Mouse (Mus musculus) kidney, adult 2 months (tissue): ENCODE measurements around the gene Sar1b. TPM values are rescaled to one million over a fixed set of nuclear protein-coding genes. Genes with fewer than 3 reads are reported as not detected.

Experiments used
- DNase-seq: peaks from one replicate; pipeline ENCODE4 v3.0.0; 2021
- H3K27ac ChIP-seq: fragments of 200-500 bp; 2 replicates; pipeline ENCODE4 v1.5.1; 2012; ENCODE audit warnings: low read depth, low read length, control low read depth, inconsistent platforms; ENCODE audit not compliant: insufficient read depth
- H3K27me3 ChIP-seq: fragments of 200-500 bp; replicated peaks from 2 replicates; pipeline ENCODE4 v1.6.1; 2012; ENCODE audit warnings: mild to moderate bottlenecking, moderate library complexity, low read length, inconsistent platforms; ENCODE audit not compliant: control insufficient read depth, insufficient read depth
- H3K36me3 ChIP-seq: fragments of 200-500 bp; 2 replicates; pipeline ENCODE4 v1.6.1; 2012; ENCODE audit warnings: mild to moderate bottlenecking, moderate library complexity, low read length, inconsistent platforms; ENCODE audit not compliant: control insufficient read depth, insufficient read depth
- H3K4me1 ChIP-seq: fragments of 200-500 bp; 2 replicates; pipeline ENCODE4 v1.6.1; 2011; ENCODE audit warnings: low read length; ENCODE audit not compliant: control insufficient read depth, insufficient read depth
- H3K4me3 ChIP-seq: fragments of 200-500 bp; 2 replicates; pipeline ENCODE4 v1.5.1; 2011; ENCODE audit warnings: mild to moderate bottlenecking, low read depth, low read length, control low read depth; ENCODE audit not compliant: insufficient read depth
- CTCF ChIP-seq: fragments of 200-500 bp; conservative IDR thresholded peaks from 2 replicates; pipeline ENCODE4 v1.5.1; 2011; ENCODE audit warnings: low read depth, mild to moderate bottlenecking, control low read depth, low read length, moderate library complexity, mixed read lengths; ENCODE audit not compliant: insufficient read depth, insufficient read length
- POLR2A ChIP-seq: fragments of 200-500 bp; IDR thresholded peaks from one replicate; pipeline ENCODE4 v1.6.1; 2011; ENCODE audit warnings: low read depth, low read length, control low read depth
- WGBS: fragments of 180-500 bp; shearing (Covaris S2); methylation state at CpG from one replicate; pipeline ENCODE4 v1.1.7; 2018; 5-methylcytosine and 5-hydroxymethylcytosine counted together
- polyA plus RNA-seq: library from polyadenylated mRNA; depleted of rRNA; stranded (reverse); fragments of >200 nt; gene quantifications from 2 replicates; pipeline ENCODE4 v1.2.3, GENCODE M21; 2012

Gene Sar1b
- polyA plus RNA-seq, 1 experiment: 62.2 TPM

DNA sequence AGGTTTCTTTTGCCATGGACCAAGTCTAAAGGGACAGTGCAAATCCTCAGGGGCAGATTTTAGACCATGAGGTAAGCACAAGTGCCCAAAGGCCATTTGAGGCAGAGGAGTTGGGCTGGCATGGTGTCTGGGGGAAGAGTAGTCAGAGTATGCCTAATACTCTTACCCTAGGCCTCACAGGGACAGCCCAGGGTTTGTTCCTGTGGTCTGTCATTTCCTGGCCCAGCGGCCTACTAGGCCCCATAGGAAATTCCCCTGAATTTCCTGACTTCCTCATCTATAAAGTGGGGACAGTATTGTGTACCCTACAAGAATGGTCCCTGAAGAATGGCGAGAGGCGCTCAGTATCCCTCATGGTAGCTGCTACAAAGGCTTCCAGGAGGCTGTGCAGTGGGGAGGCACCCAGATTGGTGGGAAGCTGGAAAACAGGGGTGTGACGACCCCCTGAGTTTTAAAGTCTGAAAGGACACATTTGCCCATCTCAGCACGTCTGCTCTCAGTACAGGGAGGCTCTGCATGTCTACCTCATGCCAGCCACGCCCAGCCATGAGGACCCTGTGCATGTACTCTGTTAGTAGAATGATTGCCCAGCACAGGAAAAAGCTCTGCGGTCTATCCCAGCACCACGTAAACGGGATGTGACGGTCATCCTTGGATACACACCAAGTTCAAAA is 70.0 kb downstream of the Sar1b start:
- H3K4me3 ChIP-seq: no peak overlapping the region

DNA sequence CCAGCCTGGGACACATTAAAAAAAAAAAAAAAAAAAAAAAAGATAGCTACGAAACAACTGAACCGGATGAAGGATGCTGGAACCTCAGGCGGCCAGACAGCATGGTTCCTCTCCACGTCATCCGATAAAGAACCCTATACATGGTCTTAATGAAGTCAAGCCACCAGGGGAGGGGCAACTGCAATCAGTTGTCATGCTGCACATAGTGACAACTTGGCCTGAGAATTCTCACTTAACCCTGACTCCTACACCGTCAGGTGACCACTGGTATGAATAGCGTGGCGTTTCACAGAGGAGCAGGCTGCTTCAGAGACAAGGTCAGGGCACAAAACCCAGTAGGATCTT is 70.6 kb downstream of the Sar1b start:
- Histone ChIP-seq H3K36me3 (peaks cover 3% of the 10 kb centered on the region; the same call in 1 of the 2 replicates), H3K27ac (no peak overlapping the region), H3K4me1 (peaks cover 12% of the 10 kb centered on the region; the same call in 1 of the 2 replicates), H3K27me3 (no peaks in the 10 kb centered on the region), H3K4me3 (no peak overlapping the region)
- WGBS: 95% methylated on average over 8 of the region's 8 CpGs
- DNase-seq: no peak
- no peak for TF ChIP-seq POLR2A
- no peak for TF ChIP-seq CTCF

More for the DNA sequence above, 70.0 kb downstream of the Sar1b start:
- H3K27me3 ChIP-seq: no peaks in the 10 kb centered on the region
- no peak for TF ChIP-seq POLR2A
- no peak for TF ChIP-seq CTCF
- H3K4me1 ChIP-seq: peaks cover 12% of the 10 kb centered on the region; the same call in 1 of the 2 replicates
- H3K27ac ChIP-seq: peak overlapping the region; percentile 0; the same call in 1 of the 2 replicates
- no peak for DNase-seq
- WGBS: 83% methylated on average over 10 of the region's 10 CpGs
- H3K36me3 ChIP-seq: peaks cover 3% of the 10 kb centered on the region; the same call in 1 of the 2 replicates

DNA sequence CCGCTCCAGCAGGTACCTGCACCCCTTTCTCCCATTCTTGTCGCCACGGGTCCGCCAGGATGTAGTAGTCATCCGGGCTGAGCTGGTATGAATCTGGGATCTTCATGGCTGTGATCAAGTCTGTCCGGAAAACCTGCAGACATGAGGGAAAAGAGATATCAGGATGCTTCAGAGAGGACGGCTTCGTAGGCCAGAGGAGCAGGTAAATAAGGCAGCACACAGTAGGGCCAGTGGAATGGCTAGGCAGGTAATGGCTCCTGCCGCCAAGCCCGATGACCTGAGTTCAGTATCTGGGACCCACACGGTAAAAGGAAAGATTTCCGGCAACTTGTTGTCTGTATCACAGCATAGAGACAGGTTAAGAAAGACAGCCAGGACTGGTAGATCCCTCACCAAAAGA is 72.1 kb downstream of the Sar1b start:
- Histone ChIP-seq H3K4me1 (peaks cover 12% of the 10 kb centered on the region; the same call in 1 of the 2 replicates), H3K27me3 (no peaks in the 10 kb centered on the region), H3K4me3 (no peak overlapping the region), H3K27ac (no peak overlapping the region), H3K36me3 (peaks cover 3% of the 10 kb centered on the region; the same call in 1 of the 2 replicates)
- 97% methylated on average over 12 of the region's 12 CpGs for WGBS
- no peak for DNase-seq
- TF ChIP-seq CTCF: no peak
- TF ChIP-seq POLR2A: no peak

DNA sequence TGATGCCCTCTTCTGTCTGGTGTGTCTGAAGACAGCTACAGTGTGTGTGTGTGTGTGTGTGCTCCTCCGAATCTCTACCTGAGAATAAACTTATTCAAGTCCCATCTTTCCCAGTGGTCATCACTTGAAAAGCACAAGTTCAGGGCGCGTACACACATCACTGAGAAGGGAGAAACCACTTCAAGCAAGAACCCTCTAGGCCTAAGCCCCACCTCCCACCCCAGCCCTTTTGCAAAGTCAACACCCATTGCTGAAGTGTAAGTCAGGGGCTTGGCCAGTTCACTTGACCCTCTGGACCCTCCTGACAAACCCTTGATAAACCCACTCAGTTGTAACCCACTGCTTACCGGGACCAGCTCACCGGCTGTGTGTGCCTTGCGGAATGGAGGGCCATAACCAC is 73.0 kb downstream of the Sar1b start:
- TF ChIP-seq CTCF (no peak), POLR2A (no peak)
- no peaks in the 10 kb centered on the region for H3K36me3 ChIP-seq
- no peak overlapping the region for H3K4me3 ChIP-seq
- H3K4me1 ChIP-seq: peaks cover 12% of the 10 kb centered on the region; the same call in 1 of the 2 replicates
- H3K27ac ChIP-seq: no peak overlapping the region
- 97% methylated on average over 6 of the region's 6 CpGs for WGBS
- H3K27me3 ChIP-seq: no peaks in the 10 kb centered on the region
- no peak for DNase-seq

DNA sequence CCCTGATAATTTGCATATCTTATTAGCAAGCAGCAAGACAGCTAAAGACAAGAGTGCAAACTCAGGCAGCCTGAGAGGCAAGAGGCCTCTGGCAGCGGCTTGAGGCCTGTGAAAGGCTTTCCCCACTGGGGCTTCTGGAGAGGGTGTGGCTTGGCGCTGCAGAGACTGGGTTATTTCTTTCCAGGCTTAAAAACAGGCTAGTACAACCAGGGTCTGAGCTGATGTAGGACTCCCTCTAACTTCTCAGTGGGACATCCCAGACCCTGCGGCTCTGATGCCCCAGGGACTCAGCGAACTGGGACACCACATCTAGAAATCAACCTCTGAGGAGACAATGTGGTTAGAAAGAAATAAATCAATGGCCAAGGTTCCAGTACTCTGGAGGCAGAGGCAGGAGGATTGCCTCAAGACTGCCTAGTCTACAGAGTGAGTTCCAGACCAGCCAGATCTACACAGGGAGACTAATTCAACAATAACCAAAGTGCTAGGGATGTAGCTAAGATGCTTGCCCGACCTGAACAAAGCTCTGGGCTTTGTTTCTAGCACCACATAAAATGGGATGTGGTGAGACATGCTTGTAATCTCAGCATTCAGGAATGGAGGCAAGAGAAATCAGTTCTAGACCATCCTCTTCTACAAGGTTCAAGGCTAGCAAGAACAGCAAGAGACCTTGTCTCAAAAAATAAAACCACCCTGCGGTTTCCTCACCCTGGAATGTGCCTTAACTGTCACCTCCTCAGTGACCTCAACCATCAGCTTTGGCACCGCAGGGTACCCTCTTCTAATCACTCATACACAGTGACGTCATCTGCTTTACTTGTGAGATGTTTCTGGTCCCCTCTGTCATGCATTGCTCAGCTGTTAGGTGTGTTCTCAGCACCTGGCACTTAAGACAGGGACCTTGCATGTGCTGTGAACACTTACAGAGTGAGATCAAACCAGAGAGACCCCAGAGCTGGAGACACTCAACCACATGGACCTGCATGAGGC is 74.0 kb downstream of the Sar1b start:
- Histone ChIP-seq H3K4me3 (no peak overlapping the region), H3K27me3 (no peaks in the 10 kb centered on the region), H3K27ac (no peak overlapping the region), H3K36me3 (no peaks in the 10 kb centered on the region), H3K4me1 (peaks cover 9% of the 10 kb centered on the region; the same call in 1 of the 2 replicates)
- DNase-seq: no peak
- WGBS: 85% methylated on average over 8 of the region's 8 CpGs
- no peak for TF ChIP-seq CTCF
- TF ChIP-seq POLR2A: no peak

DNA sequence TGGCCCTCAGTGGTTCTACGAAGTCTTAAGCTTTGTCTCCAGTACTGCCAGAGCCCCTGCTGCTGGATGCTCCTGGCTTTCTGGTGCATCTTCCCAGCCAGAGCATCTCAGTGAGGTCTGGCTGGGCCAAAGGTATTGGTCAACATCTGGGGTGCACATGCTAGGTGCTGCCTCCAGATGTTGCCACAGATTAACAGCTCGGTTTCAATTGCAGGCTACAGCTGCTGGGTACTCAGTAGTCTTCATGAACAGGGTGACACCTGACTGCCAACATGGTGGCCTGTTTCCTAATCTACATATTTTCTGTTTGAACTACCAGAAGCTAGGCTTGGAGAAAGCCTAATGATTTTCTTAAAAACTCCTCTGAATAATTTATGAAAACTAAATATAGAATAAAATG is 75.6 kb downstream of the Sar1b start:
- 91% methylated on average over 2 of the region's 2 CpGs for WGBS

DNA sequence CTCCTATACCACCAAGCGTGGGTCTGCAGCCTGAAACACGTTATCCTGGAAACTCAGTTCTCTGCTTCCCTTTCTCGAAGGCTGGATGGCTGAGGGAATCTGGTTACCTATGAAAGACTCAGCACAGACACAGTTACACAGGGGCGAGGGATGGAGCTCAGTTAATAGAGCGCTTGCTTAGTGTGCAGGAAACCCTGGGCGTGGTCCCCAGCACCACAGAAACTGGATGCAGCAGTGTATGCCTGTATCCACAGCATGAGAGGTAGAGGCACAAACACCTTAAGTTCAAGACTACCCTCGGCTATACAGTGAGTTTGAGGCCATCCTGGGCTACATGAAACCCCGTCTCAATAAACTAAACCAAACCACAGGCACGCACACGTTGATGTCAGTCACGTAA is 76.5 kb downstream of the Sar1b start:
- Histone ChIP-seq H3K27me3 (no peaks in the 10 kb centered on the region), H3K36me3 (no peaks in the 10 kb centered on the region), H3K4me1 (no peaks in the 10 kb centered on the region), H3K27ac (no peak overlapping the region), H3K4me3 (no peak overlapping the region)
- TF ChIP-seq CTCF (no peak), POLR2A (no peak)
- no peak for DNase-seq
- WGBS: 91% methylated on average over 11 of the region's 11 CpGs

More for the DNA sequence above, 75.6 kb downstream of the Sar1b start:
- no peak overlapping the region for H3K27ac ChIP-seq
- H3K36me3 ChIP-seq: no peaks in the 10 kb centered on the region
- DNase-seq: no peak
- TF ChIP-seq POLR2A: no peak
- no peak for TF ChIP-seq CTCF
- H3K27me3 ChIP-seq: no peaks in the 10 kb centered on the region
- no peak overlapping the region for H3K4me3 ChIP-seq
- no peaks in the 10 kb centered on the region for H3K4me1 ChIP-seq
